Mouse (Mus musculus) midbrain, postnatal 0 days (tissue): Measurements from ENCODE around the gene Cfap97d1. TPM values are rescaled to one million over a fixed set of nuclear protein-coding genes. Genes with fewer than 3 reads are reported as not detected.

Experiments
- ATAC-seq: fragments of 200-750 bp; cut with Nextera tagmentation; 2 replicates; pipeline ENCODE4 v1.8.0; 2017; ENCODE audit warnings: moderate number of reproducible peaks, mild to moderate bottlenecking, moderate TSS enrichment, moderate library complexity; ENCODE audit not compliant: low FRiP score
- DNase-seq: peaks from one replicate; pipeline ENCODE4 v3.0.0-alpha.2; 2015; ENCODE audit warnings: low spot score
- H3K27ac ChIP-seq: fragments of 300-500 bp; sonication (generic); 2 replicates; pipeline ENCODE4 v1.5.1; 2014; ENCODE audit warnings: low read depth, mild to moderate bottlenecking, low read length, mixed read lengths
- H3K27me3 ChIP-seq: fragments of 300-500 bp; sonication (generic); 2 replicates; pipeline ENCODE4 v1.6.1; 2014; ENCODE audit warnings: low read length, control low read depth, mixed read lengths; ENCODE audit not compliant: insufficient read depth
- H3K36me3 ChIP-seq: fragments of 300-500 bp; sonication (generic); 2 replicates; pipeline ENCODE4 v1.6.1; 2014; ENCODE audit warnings: low read length, control low read depth, mixed read lengths; ENCODE audit not compliant: insufficient read depth
- H3K4me1 ChIP-seq: fragments of 300-500 bp; sonication (generic); 2 replicates; pipeline ENCODE4 v1.6.1; 2014; ENCODE audit warnings: mild to moderate bottlenecking, control low read depth, antibody characterized with exemption, low read length, mixed read lengths; ENCODE audit not compliant: insufficient read depth
- H3K4me2 ChIP-seq: fragments of 300-500 bp; sonication (generic); 2 replicates; pipeline ENCODE4 v1.6.1; 2014; ENCODE audit warnings: low read depth, mild to moderate bottlenecking, low read length, mixed read lengths; ENCODE audit not compliant: poor library complexity, severe bottlenecking
- H3K4me3 ChIP-seq: fragments of 300-500 bp; sonication (generic); 2 replicates; pipeline ENCODE4 v1.5.1; 2014; ENCODE audit warnings: low read depth, mild to moderate bottlenecking, low read length, moderate library complexity
- H3K9ac ChIP-seq: fragments of 300-500 bp; sonication (generic); replicated peaks from 2 replicates; pipeline ENCODE4 v1.6.1; 2014; ENCODE audit warnings: mild to moderate bottlenecking, low read length, moderate library complexity, mixed read lengths; ENCODE audit not compliant: poor library complexity, severe bottlenecking
- H3K9me3 ChIP-seq: fragments of 300-500 bp; sonication (generic); 2 replicates; pipeline ENCODE4 v1.6.1; 2016; ENCODE audit warnings: low read length, control low read depth
- CTCF ChIP-seq: IDR thresholded peaks from 2 replicates; pipeline ENCODE4 v1.5.1; 2016; ENCODE audit warnings: antibody characterized with exemption, mild to moderate bottlenecking
- WGBS: fragments of 180-500 bp; shearing (Covaris S2); extraction: QIAGEN DNeasy Blood & Tissue Kit; methylation state at CpG from one replicate; pipeline ENCODE4 v1.1.7; 2014; 5-methylcytosine and 5-hydroxymethylcytosine counted together
- polyA plus RNA-seq: library from polyadenylated mRNA; unstranded; fragments of >200 nt; fragmentation: Nextera tagmentation; extraction: Ambion mirVana; gene quantifications from 2 replicates; pipeline ENCODE4 v1.2.1, GENCODE M21; 2015
- total RNA-seq: library from RNA; depleted of rRNA; stranded (reverse); fragments of >200 nt; gene quantifications from 2 replicates; pipeline ENCODE4 v1.2.3, GENCODE M21; 2014

Gene Cfap97d1
- total and polyA plus RNA-seq, 2 experiments from 2014 or later = not detected

- TF ChIP-seq CTCF = no peak
- ATAC-seq (no peak), DNase-seq (no peak)
- Histone ChIP-seq H3K4me2 (no peak overlapping the region), H3K36me3 (no peaks in the 10 kb centered on the region), H3K9ac (no peak overlapping the region), H3K4me1 (no peaks in the 10 kb centered on the region), H3K4me3 (no peak overlapping the region), H3K27me3 (no peaks in the 10 kb centered on the region), H3K27ac (no peak overlapping the region), H3K9me3 (no peaks in the 10 kb centered on the region)
- WGBS = 95% methylated on average over 5 of the region's 5 CpGs
Observed at GRCm38 (mm10) chr11:101950021-101950420, 34.1 kb upstream of the Cfap97d1 start.

- DNase-seq (no peak), ATAC-seq (no peak)
- Histone ChIP-seq H3K9me3 (no peaks in the 10 kb centered on the region), H3K4me3 (no peak overlapping the region), H3K27me3 (no peaks in the 10 kb centered on the region), H3K4me1 (no peaks in the 10 kb centered on the region), H3K4me2 (no peak overlapping the region), H3K36me3 (no peaks in the 10 kb centered on the region), H3K9ac (no peak overlapping the region), H3K27ac (no peak overlapping the region)
- 22% methylated on average over 24 of the region's 24 CpGs for WGBS
- no peak for TF ChIP-seq CTCF
Observed at GRCm38 (mm10) chr11:101952541-101953341, 31.3 kb upstream of the Cfap97d1 start.

GRCm38 (mm10) chr11:101953441-101953840 lies 30.6 kb upstream of the Cfap97d1 start:
- DNase-seq = no peak
- 83% methylated on average over 4 of the region's 4 CpGs for WGBS

GRCm38 (mm10) chr11:101957476-101957875 lies 26.6 kb upstream of the Cfap97d1 start:
- DNase-seq (peak; percentile 49), ATAC-seq (no peak)
- WGBS = 58% methylated on average over 5 of the region's 5 CpGs
- H3K4me3 ChIP-seq = no peak overlapping the region
- no peaks in the 10 kb centered on the region for H3K9me3 ChIP-seq
- H3K4me2 ChIP-seq = no peak overlapping the region
- H3K36me3 ChIP-seq = no peaks in the 10 kb centered on the region
- H3K9ac ChIP-seq = no peak overlapping the region
- TF ChIP-seq CTCF = no peak
- H3K27me3 ChIP-seq = peaks cover 25% of the 10 kb centered on the region
- no peaks in the 10 kb centered on the region for H3K4me1 ChIP-seq
- H3K27ac ChIP-seq = no peak overlapping the region

More at GRCm38 (mm10) chr11:101953441-101953840, 30.6 kb upstream of the Cfap97d1 start:
- no peak overlapping the region for H3K4me3 ChIP-seq
- H3K27me3 ChIP-seq = no peaks in the 10 kb centered on the region
- no peak for TF ChIP-seq CTCF
- no peak for ATAC-seq
- H3K9ac ChIP-seq = no peak overlapping the region
- H3K4me2 ChIP-seq = no peak overlapping the region
- no peak overlapping the region for H3K27ac ChIP-seq
- no peaks in the 10 kb centered on the region for H3K4me1 ChIP-seq
- no peaks in the 10 kb centered on the region for H3K36me3 ChIP-seq
- H3K9me3 ChIP-seq = no peaks in the 10 kb centered on the region

- no peak overlapping the region for H3K27ac ChIP-seq
- H3K27me3 ChIP-seq = peaks cover 61% of the 10 kb centered on the region
- TF ChIP-seq CTCF = no peak
- DNase-seq (no peak), ATAC-seq (no peak)
- H3K4me1 ChIP-seq = peaks cover 5% of the 10 kb centered on the region; the same call in 1 of the 2 replicates
- peak overlapping the region; percentile 57 for H3K4me3 ChIP-seq
- H3K9ac ChIP-seq = no peak overlapping the region; the same call in 1 of the 2 replicates
- WGBS = 2% methylated on average over 11 of the region's 11 CpGs
- peak overlapping the region; percentile 95 for H3K4me2 ChIP-seq
- H3K36me3 ChIP-seq = no peaks in the 10 kb centered on the region
- H3K9me3 ChIP-seq = no peaks in the 10 kb centered on the region
Observed at GRCm38 (mm10) chr11:101963043-101963442, 21.0 kb upstream of the Cfap97d1 start.
